Mouse (Mus musculus) heart, embryonic 14.5 days (tissue): ENCODE measurements around the gene Meis2. TPM values are rescaled to one million over a fixed set of nuclear protein-coding genes. Genes with fewer than 3 reads are reported as not detected.

Experiments
- ATAC-seq: fragments of 200-750 bp; cut with Nextera tagmentation; 2 replicates; pipeline ENCODE4 v1.8.0; 2017; ENCODE audit warnings: low read depth, moderate TSS enrichment; ENCODE audit not compliant: insufficient number of reproducible peaks, insufficient read depth, low FRiP score
- H3K27ac ChIP-seq, 2 experiments: fragments of 200-500 bp in 1 of 2; fragments of 300-500 bp in 1 of 2; sonication (generic) in 1 of 2; replicated peaks in 1 of 2; 2 replicates each; pipeline ENCODE4 v1.5.1; 2012 to 2014; ENCODE audit warnings: low read depth in 2 of 2, low read length in 2 of 2, control low read depth in 1 of 2, mild to moderate bottlenecking in 1 of 2, mixed read lengths in 1 of 2; ENCODE audit not compliant: control insufficient read depth in 1 of 2, insufficient read depth in 1 of 2
- H3K27me3 ChIP-seq: fragments of 300-500 bp; sonication (generic); 2 replicates; pipeline ENCODE4 v1.6.1; 2014; ENCODE audit warnings: mild to moderate bottlenecking, low read length, control low read depth; ENCODE audit not compliant: control insufficient read depth, insufficient read depth
- H3K36me3 ChIP-seq: fragments of 300-500 bp; sonication (generic); 2 replicates; pipeline ENCODE4 v1.6.1; 2014; ENCODE audit warnings: mild to moderate bottlenecking, control low read depth, low read length, mixed read lengths; ENCODE audit not compliant: control insufficient read depth, insufficient read depth
- H3K4me1 ChIP-seq, 2 experiments: fragments of 200-500 bp in 1 of 2; fragments of 300-500 bp in 1 of 2; sonication (generic) in 1 of 2; 2 replicates each; pipeline ENCODE4 v1.6.1; 2012 to 2014; ENCODE audit warnings: low read length in 2 of 2, control low read depth in 1 of 2, mixed read lengths in 1 of 2; ENCODE audit not compliant: control insufficient read depth in 2 of 2, insufficient read depth in 2 of 2
- H3K4me2 ChIP-seq: fragments of 300-500 bp; sonication (generic); 2 replicates; pipeline ENCODE4 v1.6.1; 2014; ENCODE audit warnings: mild to moderate bottlenecking, low read length
- H3K4me3 ChIP-seq, 2 experiments: fragments of 200-500 bp in 1 of 2; fragments of 300-500 bp in 1 of 2; sonication (generic) in 1 of 2; 2 replicates each; pipeline ENCODE4 v1.5.1; 2012 to 2014; ENCODE audit warnings: low read length in 2 of 2, mild to moderate bottlenecking in 2 of 2, control low read depth in 1 of 2, low read depth in 1 of 2, moderate library complexity in 1 of 2; ENCODE audit not compliant: control insufficient read depth in 1 of 2, insufficient read depth in 1 of 2
- H3K9ac ChIP-seq: fragments of 300-500 bp; sonication (generic); 2 replicates; pipeline ENCODE4 v1.6.1; 2014; ENCODE audit warnings: mild to moderate bottlenecking, low read length
- H3K9me3 ChIP-seq: fragments of 300-500 bp; sonication (generic); 2 replicates; pipeline ENCODE4 v1.6.1; 2016; ENCODE audit warnings: low read length, control low read depth; ENCODE audit not compliant: control insufficient read depth
- WGBS: fragments of 180-500 bp; shearing (Covaris S2); extraction: QIAGEN DNeasy Blood & Tissue Kit; methylation state at CpG from one replicate; pipeline ENCODE4 v1.1.7; 2014; 5-methylcytosine and 5-hydroxymethylcytosine counted together
- polyA plus RNA-seq: library from polyadenylated mRNA; unstranded; fragments of >200 nt; fragmentation: Nextera tagmentation; extraction: Ambion mirVana; gene quantifications from 2 replicates; pipeline ENCODE4 v1.2.1, GENCODE M21; 2014

The Meis2 gene
- polyA plus RNA-seq, 1 experiment from 2014 or later: 30.8 TPM

GRCm38 (mm10) chr2:116076752-116077480 is 11.3 kb upstream of the Meis2 start:
- H3K4me2 ChIP-seq: no peak overlapping the region
- no peak for ATAC-seq
- no peak overlapping the region for H3K4me3 ChIP-seq
- no peak overlapping the region for H3K27ac ChIP-seq
- no peaks in the 10 kb centered on the region for H3K36me3 ChIP-seq
- peaks cover 8% of the 10 kb centered on the region for H3K9me3 ChIP-seq
- H3K9ac ChIP-seq: no peak overlapping the region
- peaks cover 6 to 7% of the 10 kb centered on the region in 2 experiments for H3K4me1 ChIP-seq
- no peaks in the 10 kb centered on the region for H3K27me3 ChIP-seq

DNA sequence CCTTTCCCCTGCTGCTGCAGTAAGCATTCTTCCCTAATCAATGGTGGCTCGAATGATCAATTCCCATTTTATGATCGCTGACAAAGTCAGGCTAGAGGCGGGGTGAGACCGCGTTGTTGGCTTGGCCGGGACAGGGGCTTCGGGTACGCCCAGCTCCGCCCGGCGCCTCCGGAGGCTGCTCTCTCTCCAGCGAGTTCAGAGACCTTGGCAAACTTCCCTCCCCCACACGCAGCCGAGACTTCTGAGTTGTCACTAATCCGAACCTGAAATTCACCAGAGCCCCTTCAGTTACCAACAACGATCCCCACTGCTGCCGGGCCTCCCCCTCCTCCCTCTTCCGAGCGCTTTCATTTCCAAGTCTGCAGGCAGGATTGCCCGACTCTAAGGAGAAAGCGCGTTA is 10.3 kb upstream of the Meis2 start:
- Histone ChIP-seq H3K36me3 (no peaks in the 10 kb centered on the region), H3K9me3 (no peaks in the 10 kb centered on the region), H3K4me1 (peaks cover 8 to 14% of the 10 kb centered on the region in 2 experiments), H3K27ac (peak overlapping the region; percentile 43 to 66), H3K9ac (peak overlapping the region; percentile 72), H3K4me2 (peak overlapping the region; percentile 84), H3K27me3 (no peaks in the 10 kb centered on the region), H3K4me3 (peak overlapping the region; percentile 49 to 59)
- ATAC-seq: peak; percentile 84
- under 1% methylated on average over 23 of the region's 23 CpGs for WGBS

DNA sequence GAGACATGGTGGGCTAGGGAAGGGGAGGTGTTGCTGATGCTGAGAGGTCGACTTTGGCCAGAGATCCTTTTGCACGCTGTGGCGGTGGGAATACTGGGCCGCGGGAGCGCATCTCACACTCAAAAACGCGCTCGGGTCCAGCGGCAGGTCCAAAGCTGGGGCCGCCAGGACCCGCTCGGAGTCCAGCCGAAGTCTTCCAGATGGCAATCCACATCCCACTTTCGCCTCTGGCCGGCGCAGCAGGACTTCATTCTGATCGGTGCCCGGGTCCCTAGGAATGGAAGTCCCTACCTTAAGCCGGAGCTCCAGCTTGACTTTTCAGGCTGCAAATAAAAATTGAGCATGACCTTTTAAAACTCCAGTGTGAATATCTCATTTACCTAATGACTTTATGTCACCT is 9.8 kb upstream of the Meis2 start:
- no peaks in the 10 kb centered on the region for H3K36me3 ChIP-seq
- ATAC-seq: 0 out of 2 replicates have a peak, but pooled peaks have one; percentile 31
- peak overlapping the region; percentile 84 for H3K4me2 ChIP-seq
- 1% methylated on average over 20 of the region's 20 CpGs for WGBS
- no peaks in the 10 kb centered on the region for H3K27me3 ChIP-seq
- peak overlapping the region; percentile 72 for H3K9ac ChIP-seq
- peak overlapping the region; percentile 43 to 66 for H3K27ac ChIP-seq
- no peaks in the 10 kb centered on the region for H3K9me3 ChIP-seq
- peaks cover 8 to 16% of the 10 kb centered on the region in 2 experiments for H3K4me1 ChIP-seq
- peak overlapping the region; percentile 49 to 59 for H3K4me3 ChIP-seq

GRCm38 (mm10) chr2:116074726-116075440 is 9.2 kb upstream of the Meis2 start:
- Histone ChIP-seq H3K27me3 (no peaks in the 10 kb centered on the region), H3K4me3 (peak overlapping the region; percentile 49 to 59), H3K36me3 (no peaks in the 10 kb centered on the region), H3K9ac (peak overlapping the region; percentile 72), H3K4me1 (peaks cover 8 to 16% of the 10 kb centered on the region in 2 experiments), H3K4me2 (peak overlapping the region; percentile 84), H3K27ac (peak overlapping the region in 1 of 2 experiments; percentile 66; a peak in 1 of 4 replicates), H3K9me3 (no peaks in the 10 kb centered on the region)
- no peak for ATAC-seq
- WGBS: 26% methylated on average over 17 of the region's 17 CpGs

- 59% methylated on average over 3 of the region's 3 CpGs for WGBS
- Histone ChIP-seq H3K27ac (no peak overlapping the region), H3K36me3 (no peaks in the 10 kb centered on the region)
Observed at GRCm38 (mm10) chr2:116074061-116074460, 8.4 kb upstream of the Meis2 start.

DNA sequence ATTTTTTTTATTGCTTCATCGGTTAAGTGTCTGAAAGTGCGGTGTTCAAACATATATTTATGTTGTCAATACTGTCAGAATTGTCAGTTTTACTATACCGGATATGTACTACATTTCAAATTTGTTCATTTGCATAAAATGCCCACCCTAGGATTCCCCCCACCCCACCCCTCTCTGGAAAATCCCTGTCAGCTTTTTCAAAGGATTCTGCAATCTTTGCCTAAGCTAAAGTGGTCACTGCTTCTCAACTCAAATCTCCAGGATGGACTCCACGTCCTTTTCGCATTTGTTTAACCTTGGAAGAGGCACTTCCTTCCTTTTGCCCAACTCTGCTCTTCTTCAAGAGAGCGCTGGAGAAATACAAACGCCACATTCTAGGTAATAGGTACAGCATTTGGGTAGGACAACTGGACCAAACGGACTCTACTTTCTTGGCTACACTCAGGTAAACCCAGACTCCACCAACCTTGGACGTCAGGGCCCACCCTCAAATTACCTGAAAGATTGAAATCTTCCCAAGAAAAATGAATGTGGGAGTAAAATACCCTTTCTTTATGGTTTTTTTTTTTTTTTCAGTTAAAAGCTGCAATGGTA is 7.8 kb upstream of the Meis2 start:
- ATAC-seq: no peak
- Histone ChIP-seq H3K27me3 (no peaks in the 10 kb centered on the region), H3K4me1 (peaks cover 8 to 16% of the 10 kb centered on the region in 2 experiments), H3K4me3 (no peak overlapping the region), H3K27ac (no peak overlapping the region), H3K9me3 (no peaks in the 10 kb centered on the region), H3K9ac (no peak overlapping the region), H3K4me2 (no peak overlapping the region; the same call in 1 of the 2 replicates), H3K36me3 (no peaks in the 10 kb centered on the region)
- WGBS: 53% methylated on average over 9 of the region's 9 CpGs

More at GRCm38 (mm10) chr2:116074061-116074460, 8.4 kb upstream of the Meis2 start:
- H3K4me1 ChIP-seq: peaks cover 8 to 16% of the 10 kb centered on the region in 2 experiments
- no peaks in the 10 kb centered on the region for H3K27me3 ChIP-seq
- no peak for ATAC-seq
- no peak overlapping the region for H3K4me2 ChIP-seq
- H3K9ac ChIP-seq: no peak overlapping the region
- no peak overlapping the region for H3K4me3 ChIP-seq
- no peaks in the 10 kb centered on the region for H3K9me3 ChIP-seq

DNA sequence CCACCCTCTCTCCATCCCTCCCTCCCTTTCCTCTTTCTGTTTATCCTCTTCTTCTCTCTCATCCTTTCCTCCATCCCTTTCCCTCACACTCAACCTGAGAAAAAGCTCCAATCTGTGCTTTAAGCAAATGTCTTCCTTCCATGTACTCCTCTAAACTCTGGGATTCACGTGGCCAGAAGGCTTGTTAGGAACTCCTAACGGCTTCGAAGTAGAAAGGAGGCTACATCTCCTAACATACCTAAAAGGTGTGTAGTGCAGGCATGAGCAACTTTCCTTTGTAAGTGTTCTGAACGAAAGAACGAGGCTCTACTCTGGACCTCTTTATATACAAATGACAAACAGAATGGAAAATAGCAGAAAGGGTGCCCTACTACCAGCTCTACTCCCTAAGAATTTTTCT is 7.1 kb upstream of the Meis2 start:
- Histone ChIP-seq H3K36me3 (no peaks in the 10 kb centered on the region), H3K4me1 (peaks cover 8 to 16% of the 10 kb centered on the region in 2 experiments), H3K4me2 (peak overlapping the region; percentile 93), H3K9me3 (no peaks in the 10 kb centered on the region), H3K9ac (peak overlapping the region; percentile 100), H3K27me3 (no peaks in the 10 kb centered on the region), H3K27ac (peak overlapping the region in 1 of 2 experiments; percentile 64; a peak in 1 of 4 replicates), H3K4me3 (peak overlapping the region; percentile 67 to 73)
- 27% methylated on average over 5 of the region's 5 CpGs for WGBS
- no peak for ATAC-seq
